Mouse (Mus musculus) lung, adult 2 months (tissue): Measurements from ENCODE around the gene Gm45213.

Source experiments
- CTCF ChIP-seq: fragments of 200-500 bp; IDR thresholded peaks from 2 replicates; pipeline ENCODE4 v1.5.1; 2011; ENCODE audit warnings: mild to moderate bottlenecking, low read length, control low read depth; ENCODE audit not compliant: insufficient read depth
- POLR2A ChIP-seq: fragments of 200-500 bp; IDR thresholded peaks from 2 replicates; pipeline ENCODE4 v1.6.1; 2011; ENCODE audit warnings: low read depth, mild to moderate bottlenecking, control low read depth, low read length, borderline replicate concordance; ENCODE audit errors: extremely low read depth

DNA sequence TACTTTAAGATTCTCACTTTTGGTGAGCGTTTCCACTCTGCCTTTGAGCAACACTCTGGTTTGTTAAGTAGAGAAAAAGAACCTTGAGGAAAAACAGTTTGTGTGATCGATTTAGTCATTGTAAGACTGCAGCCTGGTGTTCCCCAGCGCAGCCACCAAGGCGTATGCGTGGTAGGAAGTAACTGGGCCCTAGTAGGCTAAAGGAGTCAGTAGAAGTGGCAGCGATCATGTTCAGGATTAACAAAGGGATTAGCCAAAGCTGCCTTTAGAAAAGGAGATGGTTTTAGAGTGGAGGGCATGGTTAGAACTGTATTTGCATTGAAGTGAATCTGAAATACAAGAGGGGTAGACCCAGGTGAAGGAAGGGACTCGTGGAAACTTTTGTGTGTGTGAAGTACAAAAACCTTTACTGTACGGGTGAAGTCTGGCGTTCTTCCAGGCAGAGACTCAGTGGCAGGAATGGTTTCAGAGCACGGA is 67.3 kb downstream of the Gm45213 start:
- TF ChIP-seq CTCF (no peak), POLR2A (no peak)
